Mouse (Mus musculus) layer of hippocampus, postnatal 36 days (tissue): ENCODE data around the gene Vgll4. TPM values are rescaled to one million over a fixed set of nuclear protein-coding genes. Genes with fewer than 3 reads are reported as not detected.
A peak's percentile ranks its signal among the peaks of the same experiment; 100 is the strongest.

Experiments used
- DNase-seq, 2 experiments: peaks; one replicate each; pipeline ENCODE4 v3.0.0; 2022
- total RNA-seq, 2 experiments: library from RNA; stranded (reverse); gene quantifications; 2 replicates each; pipeline ENCODE4 v1.2.3; 2021

Gene Vgll4
- total RNA-seq, 2 experiments from 2014 or later = 43.2 to 48.8 TPM

- DNase-seq = no peak
Measured at GRCm38 (mm10) chr6:114972988-114973387, 3.2 kb upstream of the Vgll4 start.

- DNase-seq = no peak
Measured at GRCm38 (mm10) chr6:114970895-114971294, 1.1 kb upstream of the Vgll4 start.

GRCm38 (mm10) chr6:114970386-114970785 lies 592 bp upstream of the Vgll4 start:
- DNase-seq = no peak

- DNase-seq = peak; percentile 86 to 87
Measured at GRCm38 (mm10) chr6:114968361-114969212, 1.2 kb downstream of the Vgll4 start.

- DNase-seq = no peak
Measured at GRCm38 (mm10) chr6:114967623-114968022, 2.2 kb downstream of the Vgll4 start.

DNA sequence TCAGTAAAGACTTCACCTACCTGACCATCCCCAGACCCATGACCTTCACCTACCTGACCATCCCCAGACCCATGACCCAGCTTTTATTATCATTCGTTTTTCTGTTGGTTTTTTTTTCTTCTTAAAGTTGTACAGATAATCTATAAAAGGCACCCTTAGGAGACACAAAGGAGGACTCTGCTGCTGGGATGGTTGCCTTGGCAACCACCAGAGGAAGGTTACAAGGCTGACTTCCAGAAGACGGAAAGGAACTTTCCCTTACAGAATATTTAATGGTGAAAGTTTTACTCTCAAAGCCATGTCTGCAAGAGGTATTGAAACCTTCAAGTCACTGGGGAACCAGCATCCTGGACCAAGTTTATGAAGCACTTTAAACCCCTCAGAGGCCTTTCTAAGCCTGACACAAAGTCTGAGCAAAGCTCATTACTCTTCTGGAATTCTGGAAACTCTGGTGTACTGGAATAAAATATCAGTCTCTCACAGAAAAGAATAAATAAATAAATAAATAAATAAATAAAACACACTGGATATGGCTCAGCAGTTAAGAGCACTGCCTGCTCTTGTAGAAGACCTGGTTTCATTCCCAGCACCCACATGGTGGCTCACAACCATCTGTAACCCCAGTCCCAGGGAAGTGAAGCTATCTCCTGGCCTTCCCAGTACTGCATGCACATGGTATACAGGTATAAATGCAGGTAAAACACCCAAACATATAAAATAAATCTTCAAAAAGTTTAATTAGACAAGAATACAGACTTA lies 3.2 kb downstream of the Vgll4 start:
- no peak for DNase-seq

DNA sequence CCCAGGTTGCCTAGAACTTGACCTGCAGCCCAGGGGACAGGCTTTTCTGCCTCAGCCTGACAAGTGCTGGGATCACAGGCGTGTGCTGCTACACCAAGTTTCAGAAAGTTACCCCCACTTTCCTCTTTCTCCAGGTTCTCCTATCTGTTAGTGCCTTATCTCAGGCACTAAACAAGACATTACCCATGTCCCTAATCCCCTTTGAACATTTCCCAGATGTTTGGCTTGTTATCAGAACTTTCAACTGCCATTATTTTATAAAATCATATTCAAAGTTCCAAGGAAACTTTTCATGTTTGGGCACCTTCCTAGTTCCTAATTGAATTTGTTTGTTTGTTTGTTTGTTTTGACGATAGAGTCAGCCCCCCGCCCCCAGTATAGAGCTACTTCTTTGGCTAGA lies 4.0 kb downstream of the Vgll4 start:
- no peak for DNase-seq

GRCm38 (mm10) chr6:114965396-114965795 lies 4.4 kb downstream of the Vgll4 start:
- DNase-seq = no peak

DNA sequence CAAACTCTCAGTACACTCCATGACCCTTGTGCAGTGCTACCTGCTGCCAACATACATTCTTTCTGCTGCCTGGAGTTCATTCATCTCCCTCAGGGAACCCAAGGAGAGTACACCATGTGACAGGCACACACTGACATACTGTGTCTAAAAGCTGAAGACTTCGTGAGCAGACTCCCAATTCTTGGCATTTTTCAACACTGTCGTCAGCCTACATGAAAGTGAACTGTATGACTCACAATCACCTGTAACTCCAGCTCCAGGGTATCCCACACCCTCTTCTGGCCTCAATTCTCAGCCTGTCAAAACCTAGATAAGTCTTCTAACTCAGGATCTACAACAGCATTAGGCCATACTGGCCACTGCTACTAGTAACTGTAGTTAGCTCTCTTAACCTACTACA lies 5.6 kb downstream of the Vgll4 start:
- no peak for DNase-seq

- DNase-seq = no peak
Measured at GRCm38 (mm10) chr6:114963636-114964035, 6.2 kb downstream of the Vgll4 start.

- no peak for DNase-seq
Measured at GRCm38 (mm10) chr6:114961276-114962068, 8.3 kb downstream of the Vgll4 start.

GRCm38 (mm10) chr6:114959012-114959398 lies 10.8 kb downstream of the Vgll4 start:
- DNase-seq = no peak

DNA sequence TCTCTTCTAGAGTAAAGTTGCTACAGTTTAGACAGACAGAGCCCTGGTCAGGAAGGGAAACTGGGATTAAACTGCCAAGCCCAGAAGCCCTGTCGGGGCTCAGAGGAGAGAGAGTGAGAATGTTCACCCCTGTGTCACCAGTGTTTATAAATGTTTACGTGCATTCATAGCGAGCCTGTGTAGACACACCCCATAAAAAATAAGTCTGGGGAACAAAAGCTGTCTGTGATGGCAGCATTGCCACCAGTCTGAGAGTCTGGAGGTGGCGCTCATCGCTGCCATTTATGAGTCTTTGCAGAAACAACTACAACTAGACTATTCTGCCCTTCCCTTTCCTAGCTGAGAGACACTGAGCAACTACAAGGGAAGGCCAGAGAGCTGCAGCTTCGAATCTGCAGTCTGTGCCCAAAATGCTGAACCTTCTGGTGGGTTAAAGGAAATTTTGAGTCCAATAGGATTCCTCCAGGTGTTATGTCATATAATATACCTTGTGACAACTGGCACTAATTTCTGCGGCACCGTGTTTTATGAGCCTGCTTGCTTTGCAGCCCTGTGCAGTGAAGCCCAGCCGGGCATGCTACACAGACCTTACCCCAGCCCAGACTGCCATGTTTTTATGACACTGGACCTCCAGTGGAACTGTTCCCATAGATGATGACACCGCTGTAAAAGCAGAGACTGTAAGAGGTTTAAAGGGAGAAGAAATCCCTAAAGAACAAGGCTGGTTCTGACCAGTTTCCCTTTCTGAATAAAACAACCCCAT lies 11.4 kb downstream of the Vgll4 start:
- DNase-seq = no peak

GRCm38 (mm10) chr6:114957756-114958155 lies 12.0 kb downstream of the Vgll4 start:
- no peak for DNase-seq

- DNase-seq = no peak
Measured at GRCm38 (mm10) chr6:114954496-114954895, 15.3 kb downstream of the Vgll4 start.

GRCm38 (mm10) chr6:114953601-114954000 lies 16.2 kb downstream of the Vgll4 start:
- DNase-seq = no peak

- no peak for DNase-seq
Measured at GRCm38 (mm10) chr6:114952356-114952755, 17.4 kb downstream of the Vgll4 start.

DNA sequence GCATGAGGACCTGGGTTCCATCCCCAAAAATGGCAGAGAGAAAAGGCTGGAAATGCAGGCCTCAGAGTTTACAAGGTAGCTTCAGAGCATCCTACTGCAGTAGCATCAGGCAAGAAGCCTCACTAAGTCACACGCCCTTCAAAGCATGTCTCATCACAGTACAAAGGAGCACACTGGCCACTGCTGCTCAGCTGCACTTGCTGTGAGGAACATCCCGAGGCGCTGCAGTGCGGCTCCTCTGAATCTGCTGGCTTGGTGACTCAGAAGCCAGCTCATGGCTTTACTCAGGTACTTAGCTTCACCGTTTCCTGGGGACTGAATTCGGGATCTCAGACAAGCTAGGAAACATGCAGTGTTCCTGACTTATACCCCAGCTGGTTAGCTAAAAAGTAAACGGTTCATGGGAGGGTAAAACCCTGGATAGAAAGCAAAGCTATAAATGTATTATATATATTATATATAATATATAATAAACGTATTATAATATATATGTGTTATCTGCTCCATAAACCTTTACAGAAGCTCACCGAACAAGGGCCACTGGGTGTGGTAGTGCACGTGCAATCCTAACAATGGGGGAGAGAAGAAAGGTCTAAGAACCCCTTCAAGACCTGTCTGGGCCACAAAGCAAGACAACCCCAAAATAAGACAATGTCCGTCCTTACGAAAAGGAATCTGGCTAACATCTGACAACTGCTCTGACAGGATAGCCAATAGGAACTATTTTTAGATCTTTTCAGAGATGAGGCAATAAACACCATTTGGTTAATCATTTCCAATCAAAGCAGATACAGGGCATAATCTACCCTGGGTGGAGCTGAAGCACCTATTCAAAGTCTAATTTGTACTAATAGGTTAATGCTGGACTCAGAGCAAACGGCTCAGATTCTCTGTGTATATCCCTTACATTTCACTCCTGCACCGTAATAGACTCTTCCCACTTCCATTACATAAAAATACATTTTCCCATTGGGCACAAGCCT lies 25.0 kb downstream of the Vgll4 start:
- DNase-seq = no peak

DNA sequence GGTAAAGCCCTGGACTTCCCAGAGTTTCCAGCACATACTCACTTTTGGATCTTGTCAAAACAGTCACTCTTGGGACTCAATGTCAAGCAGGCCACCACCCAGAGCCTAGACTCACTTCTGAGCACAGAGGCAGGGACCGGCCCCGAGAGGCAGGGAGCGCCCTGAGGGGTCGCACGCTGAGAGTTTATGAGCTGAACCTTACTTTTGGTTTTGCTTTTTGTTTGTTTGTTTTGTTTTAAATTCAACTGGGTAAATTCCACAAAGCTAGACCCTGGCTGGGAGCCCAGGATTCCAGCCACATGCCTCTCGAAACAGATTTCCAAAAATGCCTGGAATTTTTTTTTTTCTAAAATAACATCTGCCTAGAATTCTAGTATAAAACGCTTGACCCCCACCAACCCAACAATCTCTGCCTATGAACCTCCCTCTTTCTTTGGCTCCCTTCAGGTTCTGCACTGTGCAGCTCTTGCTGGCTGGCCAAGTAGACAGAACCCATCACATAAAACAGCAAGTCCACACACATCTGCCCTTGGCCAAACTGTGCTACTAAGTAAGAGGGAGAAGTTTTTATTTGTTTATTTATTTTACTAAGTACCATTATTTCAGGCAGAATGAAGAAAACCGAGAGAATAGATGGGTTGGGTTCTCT lies 28.5 kb downstream of the Vgll4 start:
- no peak for DNase-seq

- no peak for DNase-seq
Measured at GRCm38 (mm10) chr6:114939666-114940065, 30.1 kb downstream of the Vgll4 start.
